Mouse (Mus musculus): ENCODE data around the gene Hcrt. TPM values are rescaled to one million over a fixed set of nuclear protein-coding genes. Genes with fewer than 3 reads are reported as not detected.
A peak's percentile ranks its signal among the peaks of the same experiment; 100 is the strongest.

The Hcrt gene
- polyA plus RNA-seq, 1 experiment from 2014 or later: not detected

DNA sequence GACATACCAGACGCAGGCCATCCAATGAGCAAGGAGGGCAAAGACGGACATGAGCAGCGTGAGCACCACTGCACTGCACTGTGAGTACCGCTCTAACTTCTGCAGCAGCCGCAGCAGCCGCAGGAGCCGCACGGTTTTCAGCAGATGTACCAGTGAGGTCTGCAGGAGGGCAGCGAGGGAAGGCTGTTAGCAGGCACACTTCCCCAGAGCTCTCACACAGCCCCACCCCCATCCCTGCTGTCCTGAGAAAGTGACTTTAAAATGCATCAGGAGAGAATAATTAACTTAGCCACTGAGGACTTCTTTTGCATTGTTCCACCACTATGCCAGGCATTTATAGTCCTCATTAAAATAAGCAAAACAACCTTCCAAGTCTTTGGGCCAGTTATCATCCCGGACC is 10.4 kb downstream of the Hcrt start:
- no peak overlapping the region for H3K9ac ChIP-seq (replicated peaks)
- H3K9me3 ChIP-seq (ENCODE audit: low read length): no peaks in the 10 kb centered on the region
- H3K27ac ChIP-seq (ENCODE audit: low read depth): no peak overlapping the region
- DNase-seq: no peak
- no peak for ATAC-seq
- no peaks in the 10 kb centered on the region for H3K36me3 ChIP-seq (replicated peaks; ENCODE audit: insufficient read depth, low read length)
- H3K4me3 ChIP-seq (ENCODE audit: low read depth, low read length): no peak overlapping the region
- H3K4me1 ChIP-seq (ENCODE audit: insufficient read depth): peaks cover 4% of the 10 kb centered on the region; the same call in 1 of the 2 replicates
- TF ChIP-seq EP300 (IDR thresholded peaks at IDR 0.05; ENCODE audit: low read depth) (no peak), CTCF (IDR thresholded peaks at IDR 0.05; ENCODE audit: low read depth) (no peak)
- H3K4me2 ChIP-seq (ENCODE audit: low read depth, low read length): no peak overlapping the region
- WGBS (ENCODE audit: insufficient replicate concordance): 47% methylated on average over 10 of the region's 10 CpGs
- H3K27me3 ChIP-seq (ENCODE audit: insufficient read depth, low read length): peaks cover 13% of the 10 kb centered on the region

DNA sequence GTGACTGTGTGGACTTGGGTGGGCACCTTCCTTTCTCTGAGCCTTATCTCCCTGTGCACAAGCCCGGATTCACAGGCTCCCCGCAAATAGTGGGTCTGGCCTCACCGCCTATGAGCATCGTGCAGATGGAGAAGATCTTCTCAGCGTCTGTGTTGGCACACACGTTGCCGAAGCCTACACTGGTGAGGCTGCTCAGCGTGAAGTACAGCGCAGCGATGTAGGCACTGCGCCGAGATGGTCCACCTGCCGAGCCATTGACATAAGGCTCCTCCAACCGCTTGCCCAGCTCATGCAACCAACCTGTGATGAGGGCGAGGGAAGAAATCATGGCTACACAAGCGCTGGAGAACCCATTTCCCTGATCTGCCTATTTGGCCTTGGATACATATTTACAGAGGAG is 12.6 kb downstream of the Hcrt start:
- Histone ChIP-seq H3K4me1 (ENCODE audit: insufficient read depth) (peaks cover 12% of the 10 kb centered on the region), H3K4me3 (ENCODE audit: low read depth, low read length) (no peak overlapping the region), H3K4me2 (ENCODE audit: low read depth, low read length) (no peak overlapping the region), H3K9ac (replicated peaks) (no peak overlapping the region), H3K9me3 (ENCODE audit: low read length) (no peaks in the 10 kb centered on the region), H3K27ac (ENCODE audit: low read depth) (no peak overlapping the region), H3K27me3 (ENCODE audit: insufficient read depth, low read length) (peaks cover 10% of the 10 kb centered on the region; the same call in 1 of the 2 replicates), H3K36me3 (replicated peaks; ENCODE audit: insufficient read depth, low read length) (no peaks in the 10 kb centered on the region)
- ATAC-seq (no peak), DNase-seq (no peak)
- 81% methylated on average over 16 of the region's 16 CpGs for WGBS (ENCODE audit: insufficient replicate concordance)
- no peak for TF ChIP-seq CTCF (IDR thresholded peaks at IDR 0.05; ENCODE audit: low read depth)
- no peak for TF ChIP-seq EP300 (IDR thresholded peaks at IDR 0.05; ENCODE audit: low read depth)

DNA sequence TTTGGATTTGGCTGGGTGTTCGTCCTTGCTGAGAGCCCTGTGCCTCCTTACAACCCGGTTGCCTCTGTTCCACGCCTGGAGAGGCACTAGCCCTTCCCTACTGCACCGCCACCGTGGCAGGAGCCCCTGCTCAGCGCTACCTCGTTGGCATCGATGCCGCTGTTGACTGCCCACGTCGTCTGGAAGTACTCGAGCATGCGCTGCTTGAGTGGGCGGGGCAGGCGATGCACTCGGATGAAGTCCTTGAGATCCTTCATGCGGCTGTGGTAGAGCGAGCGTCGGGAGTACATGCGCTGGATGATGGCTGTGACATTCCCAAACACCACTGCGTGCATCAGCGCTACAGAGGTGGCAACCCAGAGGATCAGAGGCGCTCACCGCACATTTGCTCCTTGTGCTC is 13.3 kb downstream of the Hcrt start:
- H3K4me1 ChIP-seq (ENCODE audit: insufficient read depth): peaks cover 12% of the 10 kb centered on the region
- no peak for TF ChIP-seq EP300 (IDR thresholded peaks at IDR 0.05; ENCODE audit: low read depth)
- no peak for TF ChIP-seq CTCF (IDR thresholded peaks at IDR 0.05; ENCODE audit: low read depth)
- H3K9ac ChIP-seq (replicated peaks): no peak overlapping the region
- no peak overlapping the region for H3K4me3 ChIP-seq (ENCODE audit: low read depth, low read length)
- peaks cover 10% of the 10 kb centered on the region; the same call in 1 of the 2 replicates for H3K27me3 ChIP-seq (ENCODE audit: insufficient read depth, low read length)
- ATAC-seq (no peak), DNase-seq (no peak)
- no peak overlapping the region for H3K4me2 ChIP-seq (ENCODE audit: low read depth, low read length)
- H3K36me3 ChIP-seq (replicated peaks; ENCODE audit: insufficient read depth, low read length): no peaks in the 10 kb centered on the region
- WGBS (ENCODE audit: insufficient replicate concordance): 50% methylated on average over 25 of the region's 25 CpGs
- no peaks in the 10 kb centered on the region for H3K9me3 ChIP-seq (ENCODE audit: low read length)
- no peak overlapping the region for H3K27ac ChIP-seq (ENCODE audit: low read depth)

DNA sequence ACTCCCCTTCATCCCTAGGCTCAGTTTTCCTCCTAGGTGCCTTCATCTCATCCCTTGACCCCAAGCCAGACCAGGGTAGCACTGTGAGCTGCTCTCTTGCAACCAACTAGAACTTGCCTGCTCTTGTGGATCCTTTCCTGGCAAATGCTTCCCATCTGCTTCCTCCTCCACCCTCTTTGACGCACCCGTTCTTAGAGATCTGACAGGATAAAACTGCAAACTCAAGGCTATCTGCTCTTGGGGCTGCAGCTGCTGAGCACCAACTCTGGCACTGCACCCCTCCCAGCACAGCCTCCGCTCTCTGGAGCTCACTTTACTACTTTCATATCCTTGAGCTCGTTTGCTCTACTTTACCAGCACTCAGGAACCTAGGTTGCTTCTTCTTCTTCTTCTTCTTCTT is 14.1 kb downstream of the Hcrt start:
- no peak overlapping the region for H3K9ac ChIP-seq (replicated peaks)
- no peak overlapping the region for H3K27ac ChIP-seq (ENCODE audit: low read depth)
- WGBS (ENCODE audit: insufficient replicate concordance): 52% methylated on average over 4 of the region's 4 CpGs
- no peak overlapping the region for H3K4me2 ChIP-seq (ENCODE audit: low read depth, low read length)
- H3K36me3 ChIP-seq (replicated peaks; ENCODE audit: insufficient read depth, low read length): no peaks in the 10 kb centered on the region
- TF ChIP-seq CTCF (IDR thresholded peaks at IDR 0.05; ENCODE audit: low read depth) (no peak), EP300 (IDR thresholded peaks at IDR 0.05; ENCODE audit: low read depth) (no peak)
- DNase-seq (no peak), ATAC-seq (no peak)
- H3K9me3 ChIP-seq (ENCODE audit: low read length): no peaks in the 10 kb centered on the region
- peaks cover 12% of the 10 kb centered on the region for H3K4me1 ChIP-seq (ENCODE audit: insufficient read depth)
- peaks cover 10% of the 10 kb centered on the region; the same call in 1 of the 2 replicates for H3K27me3 ChIP-seq (ENCODE audit: insufficient read depth, low read length)
- no peak overlapping the region for H3K4me3 ChIP-seq (ENCODE audit: low read depth, low read length)

DNA sequence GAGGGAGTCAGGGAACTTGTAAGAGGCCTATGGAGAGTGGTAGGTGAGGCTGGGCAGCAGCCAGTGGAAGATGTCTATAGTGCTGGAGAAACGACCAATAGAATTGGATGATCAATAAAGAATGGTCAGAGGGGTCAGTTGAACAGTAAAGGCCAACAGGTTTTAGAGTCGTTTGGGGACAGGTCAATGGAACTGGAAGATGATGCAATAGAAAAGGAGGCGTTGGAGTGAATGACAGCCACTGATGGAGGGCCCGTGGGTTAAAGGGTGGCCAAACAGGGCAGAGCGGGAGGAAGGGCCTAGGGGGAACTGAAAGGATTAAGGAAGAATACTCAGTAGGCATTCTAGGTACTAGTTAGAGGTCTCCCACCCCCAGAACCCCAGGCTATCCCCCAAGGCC is 15.6 kb downstream of the Hcrt start:
- peak; percentile 94 for ATAC-seq
- no peak overlapping the region for H3K4me2 ChIP-seq (ENCODE audit: low read depth, low read length)
- no peak; the same call in 1 of the 2 replicates for TF ChIP-seq EP300 (IDR thresholded peaks at IDR 0.05; ENCODE audit: low read depth)
- TF ChIP-seq CTCF (IDR thresholded peaks at IDR 0.05; ENCODE audit: low read depth): no peak
- H3K9ac ChIP-seq (replicated peaks): no peak overlapping the region
- DNase-seq: peak; percentile 37
- no peak overlapping the region for H3K4me3 ChIP-seq (ENCODE audit: low read depth, low read length)
- WGBS (ENCODE audit: insufficient replicate concordance): 46% methylated on average over 5 of the region's 5 CpGs
- peaks cover 12% of the 10 kb centered on the region for H3K4me1 ChIP-seq (ENCODE audit: insufficient read depth)
- H3K36me3 ChIP-seq (replicated peaks; ENCODE audit: insufficient read depth, low read length): no peaks in the 10 kb centered on the region
- 0 out of 2 replicates have a peak overlapping the region, but pooled peaks have one; percentile 3 for H3K27ac ChIP-seq (ENCODE audit: low read depth)
- H3K9me3 ChIP-seq (ENCODE audit: low read length): no peaks in the 10 kb centered on the region
- peaks cover 10% of the 10 kb centered on the region; the same call in 1 of the 2 replicates for H3K27me3 ChIP-seq (ENCODE audit: insufficient read depth, low read length)

DNA sequence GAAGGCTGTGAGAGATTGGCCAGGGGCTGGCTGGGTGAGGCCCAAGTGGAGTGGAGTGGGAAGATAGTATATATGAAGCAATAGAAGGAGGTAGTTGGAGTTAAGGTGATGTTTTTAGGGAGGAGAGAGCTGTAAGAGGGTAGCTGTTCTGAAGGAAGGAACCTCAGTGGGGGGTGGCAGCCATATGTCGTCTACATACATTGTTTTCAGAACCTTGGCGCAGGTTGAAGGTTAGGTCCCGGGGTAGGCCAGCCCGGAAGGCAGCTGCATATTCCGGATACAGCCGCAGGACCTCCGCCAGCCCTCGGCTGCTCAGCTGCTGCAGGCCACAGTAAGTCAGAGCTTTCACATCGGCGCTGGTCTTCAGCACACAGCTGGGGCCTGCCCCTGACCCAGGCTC is 16.2 kb downstream of the Hcrt start:
- WGBS (ENCODE audit: insufficient replicate concordance): 84% methylated on average over 10 of the region's 10 CpGs
- DNase-seq (no peak), ATAC-seq (no peak)
- Histone ChIP-seq H3K9ac (replicated peaks) (no peak overlapping the region), H3K4me3 (ENCODE audit: low read depth, low read length) (no peak overlapping the region), H3K36me3 (replicated peaks; ENCODE audit: insufficient read depth, low read length) (no peaks in the 10 kb centered on the region), H3K27ac (ENCODE audit: low read depth) (0 out of 2 replicates have a peak overlapping the region, but pooled peaks have one; percentile 3), H3K4me2 (ENCODE audit: low read depth, low read length) (no peak overlapping the region), H3K27me3 (ENCODE audit: insufficient read depth, low read length) (peaks cover 10% of the 10 kb centered on the region; the same call in 1 of the 2 replicates), H3K4me1 (ENCODE audit: insufficient read depth) (peaks cover 12% of the 10 kb centered on the region), H3K9me3 (ENCODE audit: low read length) (no peaks in the 10 kb centered on the region)
- TF ChIP-seq EP300 (IDR thresholded peaks at IDR 0.05; ENCODE audit: low read depth): no peak
- no peak for TF ChIP-seq CTCF (IDR thresholded peaks at IDR 0.05; ENCODE audit: low read depth)
